Mouse (Mus musculus) ES-Bruce4 (cell line): ENCODE measurements around the gene Usp30. TPM values are rescaled to one million over a fixed set of nuclear protein-coding genes. Genes with fewer than 3 reads are reported as not detected.

Experiments used
- H3K27ac ChIP-seq: 2 replicates; pipeline ENCODE4 v1.5.1; 2012; ENCODE audit warnings: low read length, inconsistent platforms; ENCODE audit not compliant: insufficient read depth
- H3K27me3 ChIP-seq: 2 replicates; pipeline ENCODE4 v1.6.1; 2012; ENCODE audit warnings: mild to moderate bottlenecking, low read length, inconsistent platforms; ENCODE audit not compliant: control insufficient read depth, poor library complexity, insufficient read depth, severe bottlenecking
- H3K36me3 ChIP-seq: 2 replicates; pipeline ENCODE4 v1.6.1; 2012; ENCODE audit warnings: inconsistent platforms, mild to moderate bottlenecking, low read length, moderate library complexity; ENCODE audit not compliant: control insufficient read depth, poor library complexity, insufficient read depth, severe bottlenecking
- H3K4me1 ChIP-seq: one replicate; pipeline ENCODE4 v1.8.1; 2011; ENCODE audit warnings: low read length; ENCODE audit not compliant: control insufficient read depth, insufficient read depth
- H3K4me3 ChIP-seq: 2 replicates; pipeline ENCODE4 v1.5.1; 2011; ENCODE audit warnings: low read depth, mild to moderate bottlenecking, low read length
- H3K9ac ChIP-seq: 2 replicates; pipeline ENCODE4 v1.6.1; 2012; ENCODE audit warnings: low read depth, mild to moderate bottlenecking, inconsistent platforms; ENCODE audit not compliant: poor library complexity, severe bottlenecking
- H3K9me3 ChIP-seq: replicated peaks from 2 replicates; pipeline ENCODE4 v1.6.1; 2012; ENCODE audit warnings: mild to moderate bottlenecking, low read length, inconsistent platforms; ENCODE audit not compliant: control insufficient read depth, poor library complexity, insufficient read depth, severe bottlenecking
- CTCF ChIP-seq: IDR thresholded peaks from one replicate; pipeline ENCODE4 v1.8.1; 2011; ENCODE audit warnings: low read depth, low read length
- EP300 ChIP-seq: IDR thresholded peaks from 2 replicates; pipeline ENCODE4 v1.6.1; 2011; ENCODE audit warnings: low read depth, low read length; ENCODE audit not compliant: insufficient read depth
- POLR2A ChIP-seq: IDR thresholded peaks from one replicate; pipeline ENCODE4 v1.8.1; 2011; ENCODE audit warnings: low read length; ENCODE audit not compliant: insufficient read depth
- polyA plus RNA-seq: library from polyadenylated mRNA; stranded (reverse); fragments of >200 nt; gene quantifications from 2 replicates; pipeline ENCODE4 v1.2.4, GENCODE M21; 2011; ENCODE audit warnings: low read depth; ENCODE audit not compliant: missing spikeins, insufficient read depth, insufficient read length

Gene Usp30
- polyA plus RNA-seq, 1 experiment = 13.9 TPM

- H3K4me1 ChIP-seq = no peaks in the 10 kb centered on the region
- H3K27me3 ChIP-seq = no peaks in the 10 kb centered on the region
- H3K9ac ChIP-seq = no peak overlapping the region
- no peak overlapping the region for H3K27ac ChIP-seq
- no peak for TF ChIP-seq CTCF
- TF ChIP-seq EP300 = no peak
- no peak for TF ChIP-seq POLR2A
- no peaks in the 10 kb centered on the region for H3K9me3 ChIP-seq
- no peak overlapping the region for H3K4me3 ChIP-seq
- no peaks in the 10 kb centered on the region for H3K36me3 ChIP-seq
Observed at GRCm38 (mm10) chr5:114043800-114044199, 21.5 kb upstream of the Usp30 start.

GRCm38 (mm10) chr5:114045134-114045533 is 20.1 kb upstream of the Usp30 start:
- no peak overlapping the region for H3K9ac ChIP-seq
- TF ChIP-seq POLR2A = no peak
- no peak for TF ChIP-seq CTCF
- no peak for TF ChIP-seq EP300
- H3K9me3 ChIP-seq = no peaks in the 10 kb centered on the region
- H3K27me3 ChIP-seq = no peaks in the 10 kb centered on the region
- no peaks in the 10 kb centered on the region for H3K36me3 ChIP-seq
- no peak overlapping the region for H3K4me3 ChIP-seq
- no peaks in the 10 kb centered on the region for H3K4me1 ChIP-seq
- H3K27ac ChIP-seq = no peak overlapping the region

GRCm38 (mm10) chr5:114046151-114046550 is 19.1 kb upstream of the Usp30 start:
- Histone ChIP-seq H3K27me3 (no peaks in the 10 kb centered on the region), H3K36me3 (no peaks in the 10 kb centered on the region), H3K9ac (no peak overlapping the region), H3K4me1 (no peaks in the 10 kb centered on the region), H3K27ac (no peak overlapping the region), H3K9me3 (no peaks in the 10 kb centered on the region), H3K4me3 (no peak overlapping the region)
- no peak for TF ChIP-seq CTCF
- no peak for TF ChIP-seq POLR2A
- no peak for TF ChIP-seq EP300

DNA sequence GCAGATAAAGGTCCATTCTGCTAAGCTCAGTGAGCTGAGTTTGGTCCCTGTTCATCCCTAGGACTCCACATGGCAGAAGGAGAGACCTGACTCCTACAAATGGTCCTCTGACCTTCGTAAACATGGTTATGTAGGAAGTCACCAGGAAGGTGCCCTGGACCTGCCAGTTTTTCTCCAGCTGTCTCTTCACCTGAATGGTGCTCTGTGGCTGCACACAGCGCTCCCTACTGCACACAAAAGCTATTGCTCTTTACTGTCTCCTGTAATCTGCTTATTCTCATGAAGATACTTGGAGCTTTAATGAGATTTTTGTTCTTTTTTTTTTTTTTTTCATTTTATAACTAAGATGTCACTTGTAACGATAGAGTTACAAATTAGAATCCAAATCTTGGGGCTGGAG is 18.7 kb upstream of the Usp30 start:
- H3K4me3 ChIP-seq = no peak overlapping the region
- no peak overlapping the region for H3K9ac ChIP-seq
- H3K9me3 ChIP-seq = no peaks in the 10 kb centered on the region
- H3K27ac ChIP-seq = no peak overlapping the region
- H3K4me1 ChIP-seq = no peaks in the 10 kb centered on the region
- no peaks in the 10 kb centered on the region for H3K36me3 ChIP-seq
- H3K27me3 ChIP-seq = no peaks in the 10 kb centered on the region
- TF ChIP-seq POLR2A = no peak
- TF ChIP-seq CTCF = peak; percentile 50

- H3K27me3 ChIP-seq = no peaks in the 10 kb centered on the region
- no peak overlapping the region for H3K9ac ChIP-seq
- no peaks in the 10 kb centered on the region for H3K9me3 ChIP-seq
- no peaks in the 10 kb centered on the region for H3K4me1 ChIP-seq
- TF ChIP-seq EP300 = no peak
- no peak for TF ChIP-seq CTCF
- no peak for TF ChIP-seq POLR2A
- H3K36me3 ChIP-seq = no peaks in the 10 kb centered on the region
- H3K27ac ChIP-seq = no peak overlapping the region
- no peak overlapping the region for H3K4me3 ChIP-seq
Observed at GRCm38 (mm10) chr5:114047182-114047581, 18.1 kb upstream of the Usp30 start.

GRCm38 (mm10) chr5:114048731-114049308 is 16.4 kb upstream of the Usp30 start:
- Histone ChIP-seq H3K9ac (no peak overlapping the region), H3K36me3 (no peaks in the 10 kb centered on the region), H3K4me3 (no peak overlapping the region), H3K27ac (no peak overlapping the region), H3K27me3 (no peaks in the 10 kb centered on the region), H3K4me1 (no peaks in the 10 kb centered on the region), H3K9me3 (no peaks in the 10 kb centered on the region)
- TF ChIP-seq POLR2A = no peak
- no peak for TF ChIP-seq EP300
- TF ChIP-seq CTCF = no peak
